Mouse (Mus musculus): ENCODE measurements around the gene S1pr5.
A peak's percentile ranks its signal among the peaks of the same experiment; 100 is the strongest.
"Not testable (repeated sequence)": the region's sequence is repeated elsewhere in the genome, so short reads cannot be mapped to it uniquely, and the experiment has no call there.

The S1pr5 gene

DNA sequence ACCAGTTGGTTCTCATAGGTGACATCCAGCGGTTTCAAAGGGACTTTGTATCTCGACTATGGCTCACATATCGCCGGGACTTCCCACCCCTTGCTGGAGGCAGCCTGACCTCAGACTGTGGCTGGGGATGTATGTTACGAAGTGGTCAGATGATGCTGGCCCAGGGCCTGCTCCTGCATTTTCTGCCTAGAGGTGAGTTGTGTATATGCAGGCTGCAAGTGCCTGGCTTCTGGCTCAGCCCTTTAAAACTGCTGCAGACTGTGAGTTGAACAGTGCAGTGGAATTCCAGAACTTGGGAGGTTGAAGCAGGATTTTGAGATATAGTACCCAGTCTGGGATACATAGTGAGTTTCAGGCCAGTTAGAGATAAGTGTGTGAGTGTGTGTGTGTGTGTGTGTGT lies 18.6 kb upstream of the S1pr5 start:
- DNase-seq (ENCODE audit: low read depth) = no peak

DNA sequence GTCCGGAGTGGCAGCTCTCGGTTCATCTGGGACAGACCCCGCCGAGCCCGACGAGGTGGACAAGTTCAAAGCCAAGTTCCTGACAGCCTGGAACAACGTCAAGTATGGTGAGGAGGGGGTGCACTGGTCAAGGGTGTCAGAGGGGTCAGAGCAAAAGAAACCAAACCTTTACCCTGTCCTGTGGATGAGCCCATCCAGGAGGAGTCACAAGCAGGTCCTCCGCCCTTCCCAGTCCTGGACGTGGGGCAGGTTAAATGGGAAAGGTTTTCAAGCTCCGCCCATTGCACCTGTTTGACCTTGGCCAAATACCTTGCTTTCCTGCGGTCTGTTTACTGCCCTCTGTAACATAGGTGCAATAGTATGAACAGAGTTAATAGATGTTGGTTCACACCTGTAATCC lies 17.4 kb upstream of the S1pr5 start:
- DNase-seq (ENCODE audit: low read depth) = no peak

- peak; percentile 99 for DNase-seq (ENCODE audit: low read depth)
These were observed 16.8 kb upstream of the S1pr5 start, which contains the start of gene Atg4d for GRCm38 (mm10) chr9:21265000-21265561. TSS of gene Atg4d (plus strand) at chr9:21265293.

DNA sequence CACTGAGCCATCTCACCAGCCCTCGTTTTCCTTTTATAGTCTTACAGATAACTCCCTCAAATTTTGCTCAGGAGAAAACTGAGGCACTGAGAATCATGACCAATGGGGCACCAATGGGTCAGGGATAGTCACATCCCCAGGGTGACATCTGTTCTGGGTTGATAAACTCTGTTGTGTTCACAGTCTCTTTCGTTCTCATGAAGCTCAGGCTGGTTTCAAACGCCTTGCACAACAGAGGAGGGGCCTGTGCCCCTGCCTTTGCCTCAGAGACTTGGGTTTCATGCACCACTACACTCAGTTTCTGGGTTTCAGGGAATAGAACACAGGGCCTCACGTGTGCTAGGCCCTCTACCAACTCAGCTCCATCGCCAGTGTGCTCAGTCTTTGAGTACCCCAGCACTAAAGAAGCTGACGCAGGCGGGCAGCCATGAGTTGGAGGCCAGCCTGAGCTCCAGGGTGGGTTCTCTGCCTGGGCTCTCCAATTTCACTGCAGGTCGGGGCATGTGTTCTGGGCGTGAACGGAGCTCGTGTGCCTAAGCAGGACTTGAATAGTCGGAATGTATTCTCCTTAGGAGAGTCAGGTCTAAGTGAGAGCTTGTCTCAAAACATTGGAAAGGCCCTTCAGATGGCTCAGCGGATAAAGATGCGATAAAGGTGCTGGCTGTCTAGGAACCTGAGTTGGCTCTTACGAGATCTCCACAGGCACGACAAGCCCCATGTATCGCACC lies 16.2 kb upstream of the S1pr5 start:
- DNase-seq (ENCODE audit: low read depth) = no peak

DNA sequence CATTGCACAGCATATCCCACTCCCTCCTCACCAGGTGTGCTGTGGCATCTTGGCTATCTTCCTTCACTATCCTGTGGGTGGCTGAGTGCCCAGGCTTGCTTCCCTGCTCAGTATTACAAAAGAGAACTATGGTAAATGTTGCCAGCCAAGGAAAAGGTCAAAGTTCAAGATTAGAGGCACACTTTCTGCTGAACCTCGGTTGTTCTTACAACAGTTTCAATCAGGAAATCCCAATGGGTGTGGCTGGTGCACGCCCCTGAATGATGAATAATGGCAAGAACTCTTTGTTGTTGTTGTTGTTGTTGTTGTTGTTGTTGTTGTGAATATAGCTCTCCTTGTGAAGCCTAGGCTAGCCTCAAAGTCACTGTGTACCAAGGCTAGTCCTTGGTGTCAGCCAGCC lies 13.6 kb upstream of the S1pr5 start:
- DNase-seq (ENCODE audit: low read depth) = no peak

GRCm38 (mm10) chr9:21260491-21261040 lies 12.3 kb upstream of the S1pr5 start:
- no peak for DNase-seq (ENCODE audit: low read depth)

DNA sequence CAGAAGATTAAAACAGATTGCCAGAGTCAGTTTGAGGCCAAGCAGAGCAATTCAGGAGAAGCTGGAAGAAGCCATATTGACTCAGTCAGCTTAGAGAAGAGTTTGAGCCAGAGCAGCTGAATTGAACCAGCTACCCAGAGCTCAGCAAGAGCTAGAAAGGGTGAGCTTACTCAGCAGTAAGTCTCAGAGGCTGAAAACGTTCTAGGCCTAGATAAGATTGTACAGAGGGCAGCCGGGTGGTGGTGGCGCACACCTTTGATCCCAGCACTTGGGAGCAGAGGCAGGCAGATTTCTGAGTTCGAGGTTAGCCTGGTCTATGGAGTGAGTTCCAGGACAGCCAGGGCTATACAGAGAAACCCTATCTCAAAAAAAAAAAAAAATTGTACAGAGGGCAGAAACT lies 8.1 kb upstream of the S1pr5 start:
- DNase-seq (ENCODE audit: low read depth) = not testable (repeated sequence)

DNA sequence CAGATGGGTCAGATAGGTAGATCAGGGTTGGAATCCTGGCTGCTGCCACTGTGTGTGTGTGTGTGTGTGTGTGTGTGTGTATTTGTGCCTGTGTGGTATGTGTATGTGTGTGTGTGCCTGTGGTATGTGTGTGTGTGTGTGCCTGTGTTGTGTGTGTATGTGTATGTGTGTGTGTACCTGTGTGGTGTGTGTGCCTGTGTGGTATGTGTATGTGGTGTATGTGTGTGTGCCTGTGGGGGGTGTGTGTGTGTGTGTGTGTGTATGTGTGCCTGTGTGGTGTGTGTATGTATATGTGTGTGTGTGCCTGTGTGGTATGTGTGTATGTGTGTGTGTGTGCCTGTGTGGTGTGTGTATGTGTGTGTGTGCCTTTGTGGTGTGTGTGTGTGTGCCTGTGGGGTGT lies 6.4 kb upstream of the S1pr5 start:
- no peak for DNase-seq (ENCODE audit: low read depth)

- DNase-seq (ENCODE audit: low read depth) = no peak
These were observed 3.0 kb upstream of the S1pr5 start for GRCm38 (mm10) chr9:21251116-21251735.

DNA sequence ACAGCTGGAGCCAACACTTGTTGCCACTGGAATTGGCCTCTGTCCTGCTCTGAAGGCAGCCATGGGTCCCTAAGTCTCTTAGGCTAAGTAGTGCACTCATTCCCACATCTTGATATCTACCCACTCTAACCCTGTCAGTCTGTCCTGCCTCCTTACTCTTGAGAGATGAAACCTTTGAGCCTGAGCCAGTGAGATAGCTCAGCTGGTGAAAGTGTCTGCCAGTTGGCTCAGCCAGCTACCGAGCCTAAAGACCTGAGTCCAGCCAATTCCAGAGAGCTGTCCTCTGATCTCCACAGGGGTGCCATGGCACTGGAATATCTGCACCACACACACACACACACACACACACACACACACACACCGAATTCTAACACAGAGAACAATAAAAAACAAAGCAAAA lies 2.3 kb upstream of the S1pr5 start:
- no peak for DNase-seq (ENCODE audit: low read depth)

GRCm38 (mm10) chr9:21249629-21250508 lies 1.6 kb upstream of the S1pr5 start:
- DNase-seq (ENCODE audit: low read depth) = no peak

GRCm38 (mm10) chr9:21246342-21246741 lies 1.9 kb downstream of the S1pr5 start:
- no peak for DNase-seq (ENCODE audit: low read depth)

GRCm38 (mm10) chr9:21245113-21245487 lies 3.1 kb downstream of the S1pr5 start:
- no peak for DNase-seq (ENCODE audit: low read depth)

GRCm38 (mm10) chr9:21244428-21245112 lies 3.7 kb downstream of the S1pr5 start:
- DNase-seq (ENCODE audit: low read depth) = no peak

- no peak for DNase-seq (ENCODE audit: low read depth)
These were observed 4.3 kb downstream of the S1pr5 start for GRCm38 (mm10) chr9:21243826-21244427.

GRCm38 (mm10) chr9:21241343-21241742 lies 6.9 kb downstream of the S1pr5 start:
- DNase-seq (ENCODE audit: low read depth) = peak; percentile 89

DNA sequence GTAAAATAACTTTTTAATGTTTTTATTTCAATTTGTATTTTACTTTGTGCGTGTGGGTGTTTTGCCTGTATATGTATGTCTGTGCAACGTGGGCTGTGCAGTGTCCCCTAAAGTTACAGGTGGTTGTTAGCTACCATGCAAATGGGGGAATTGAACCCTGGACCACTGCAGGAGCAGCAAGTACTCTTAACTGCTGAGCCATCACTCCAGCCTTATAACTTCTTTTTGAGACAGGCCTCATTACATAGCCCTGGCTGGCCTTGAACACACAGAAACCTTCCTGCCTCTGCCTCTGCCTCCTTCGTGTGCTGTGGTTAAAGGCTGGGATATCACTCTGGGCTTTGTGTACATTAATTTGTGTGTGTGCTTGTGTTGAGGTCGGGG lies 8.8 kb downstream of the S1pr5 start:
- no peak for DNase-seq (ENCODE audit: low read depth)

GRCm38 (mm10) chr9:21238733-21239464 lies 9.3 kb downstream of the S1pr5 start, which contains the start of gene Keap1:
TSS of gene Keap1 (minus strand) at chr9:21239361.
- DNase-seq (ENCODE audit: low read depth) = no peak

GRCm38 (mm10) chr9:21238004-21238732 lies 10.1 kb downstream of the S1pr5 start:
- no peak for DNase-seq (ENCODE audit: low read depth)
